Mouse (Mus musculus): ENCODE results near the gene Tmem176a. TPM values are rescaled to one million over a fixed set of nuclear protein-coding genes. Genes with fewer than 3 reads are reported as not detected.

Tmem176a gene
- polyA plus RNA-seq, 1 experiment from 2014 or later = 56.6 TPM

Other genes with a start within 250 kb of the Tmem176a start
- 30.7 and 34.1 TPM in 2 replicates for gene Repin1, start 247.0 kb upstream of the Tmem176a start, polyA plus RNA-seq (2015; fragmentation: Nextera tagmentation; extraction: Ambion mirVana)
- 0.73 TPM in 1 of 2 replicates, not detected in the other for gene Gm44965, start 247.0 kb upstream of the Tmem176a start, polyA plus RNA-seq (2015; fragmentation: Nextera tagmentation; extraction: Ambion mirVana)
- gene Zfp775, start 238.9 kb upstream of the Tmem176a start, polyA plus RNA-seq (2015; fragmentation: Nextera tagmentation; extraction: Ambion mirVana) = 7.2 and 7.7 TPM in 2 replicates
- 0.75 and 0.89 TPM in 2 replicates for gene AI854703, start 214.2 kb upstream of the Tmem176a start, polyA plus RNA-seq (2015; fragmentation: Nextera tagmentation; extraction: Ambion mirVana)
- 0.70 and 0.86 TPM in 2 replicates for gene Gimap8, start 193.7 kb upstream of the Tmem176a start, polyA plus RNA-seq (2015; fragmentation: Nextera tagmentation; extraction: Ambion mirVana)
- 7.0 and 7.7 TPM in 2 replicates for gene Gimap9, start 164.8 kb upstream of the Tmem176a start, polyA plus RNA-seq (2015; fragmentation: Nextera tagmentation; extraction: Ambion mirVana)
- gene Gimap4, start 156.4 kb upstream of the Tmem176a start, polyA plus RNA-seq (2015; fragmentation: Nextera tagmentation; extraction: Ambion mirVana) = 12.5 and 12.9 TPM in 2 replicates
- 18.1 and 18.5 TPM in 2 replicates for gene Gimap6, start 132.7 kb upstream of the Tmem176a start, polyA plus RNA-seq (2015; fragmentation: Nextera tagmentation; extraction: Ambion mirVana)
- 0.94 and 2.3 TPM in 2 replicates for gene Gm28053, start 122.3 kb upstream of the Tmem176a start, polyA plus RNA-seq (2015; fragmentation: Nextera tagmentation; extraction: Ambion mirVana)
- gene Gimap7, start 122.3 kb upstream of the Tmem176a start, polyA plus RNA-seq (2015; fragmentation: Nextera tagmentation; extraction: Ambion mirVana) = not detected in 2 replicates
- 9.8 and 10.4 TPM in 2 replicates for gene Gimap1, start 101.9 kb upstream of the Tmem176a start, polyA plus RNA-seq (2015; fragmentation: Nextera tagmentation; extraction: Ambion mirVana)
- 3.0 and 3.4 TPM in 2 replicates for gene Gimap5, start 94.7 kb upstream of the Tmem176a start, polyA plus RNA-seq (2015; fragmentation: Nextera tagmentation; extraction: Ambion mirVana)
- gene Gimap3, start 70.1 kb upstream of the Tmem176a start, polyA plus RNA-seq (2015; fragmentation: Nextera tagmentation; extraction: Ambion mirVana) = not detected in 2 replicates
- gene Tmem176b, start 577 bp downstream of the Tmem176a start, polyA plus RNA-seq (2015; fragmentation: Nextera tagmentation; extraction: Ambion mirVana) = 224 and 226 TPM in 2 replicates
- not detected in 2 replicates for gene Aoc1, start 32.0 kb downstream of the Tmem176a start, polyA plus RNA-seq (2015; fragmentation: Nextera tagmentation; extraction: Ambion mirVana)
- gene 1600015I10Rik, start 89.0 kb downstream of the Tmem176a start, polyA plus RNA-seq (2015; fragmentation: Nextera tagmentation; extraction: Ambion mirVana) = not detected in 2 replicates
- not detected in 2 replicates for gene Doxl2, start 134.0 kb downstream of the Tmem176a start, polyA plus RNA-seq (2015; fragmentation: Nextera tagmentation; extraction: Ambion mirVana)
- gene Svs1, start 145.9 kb downstream of the Tmem176a start, polyA plus RNA-seq (2015; fragmentation: Nextera tagmentation; extraction: Ambion mirVana) = not detected in 2 replicates
- 0.98 and 1.8 TPM in 2 replicates for gene Gpnmb, start 195.6 kb downstream of the Tmem176a start, polyA plus RNA-seq (2015; fragmentation: Nextera tagmentation; extraction: Ambion mirVana)
- gene Malsu1, start 232.9 kb downstream of the Tmem176a start, polyA plus RNA-seq (2015; fragmentation: Nextera tagmentation; extraction: Ambion mirVana) = 72.7 and 79.2 TPM in 2 replicates

All from limb, embryonic 13.5 days (tissue).